Mouse (Mus musculus): Measurements from ENCODE around the gene Cdk14.

DNA sequence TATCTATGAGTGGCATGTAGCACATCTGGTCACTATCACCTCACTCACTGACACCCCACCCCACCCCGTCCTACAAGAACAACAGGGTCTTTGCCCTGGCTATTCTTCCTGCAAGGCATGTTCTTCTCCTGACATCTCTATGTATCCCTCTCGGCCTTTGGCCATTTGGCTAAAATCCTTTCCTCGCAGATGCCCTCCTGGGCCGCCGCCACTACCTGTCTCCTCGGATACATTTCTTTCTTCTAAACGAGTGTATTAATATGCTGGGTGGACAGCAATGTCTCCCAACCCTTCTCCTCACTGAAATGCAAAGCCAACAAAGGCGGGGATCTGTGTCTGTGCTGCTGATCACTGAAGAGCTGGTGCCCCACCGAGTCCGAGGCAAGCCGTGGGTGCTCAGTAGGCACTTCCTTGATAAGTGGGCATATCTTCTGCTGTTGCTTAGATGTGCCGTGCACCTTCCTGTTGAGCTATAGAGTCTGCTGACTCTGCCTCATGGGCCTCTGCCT lies 118.5 kb downstream of the Cdk14 start:
- TF ChIP-seq ZC3H11A (IDR thresholded peaks at IDR 0.05; ENCODE audit: borderline replicate concordance, low read depth, low read length) (no peak), MAFK (IDR thresholded peaks at IDR 0.05; ENCODE audit: insufficient read depth, low read depth, low read length) (no peak)

All from ES-E14 (cell line).